Mouse (Mus musculus): Measurements from ENCODE around the gene Zfp831. TPM values are rescaled to one million over a fixed set of nuclear protein-coding genes. Genes with fewer than 3 reads are reported as not detected.

Zfp831 gene
- total and polyA plus RNA-seq, 3 experiments = 0.11 TPM; not detected in 2

- DNase-seq (ENCODE audit: low spot score) (no peak), ATAC-seq (ENCODE audit: extremely low read depth, insufficient number of reproducible peaks, low FRiP score, poor library complexity, severe bottlenecking) (no peak)
- TF ChIP-seq GATA2 (IDR thresholded peaks at IDR 0.05; ENCODE audit: borderline replicate concordance, low read depth, low read length) = no peak
- no peak for TF ChIP-seq TAL1 (conservative IDR thresholded peaks at IDR 0.05; ENCODE audit: low read depth, low read length)
- TF ChIP-seq CTCF (IDR thresholded peaks at IDR 0.05; ENCODE audit: low read depth, low read length) = no peak
- no peak for TF ChIP-seq POLR2AphosphoS5 (IDR thresholded peaks at IDR 0.05; ENCODE audit: insufficient replicate concordance, low read depth, low read length)
- TF ChIP-seq GATA1 (IDR thresholded peaks at IDR 0.05; ENCODE audit: borderline replicate concordance, low read length) = no peak
- Histone ChIP-seq H3K4me1 (ENCODE audit: insufficient read depth, low read depth, low read length) (no peaks in the 10 kb centered on the region), H3K9me3 (replicated peaks) (peaks cover 64% of the 10 kb centered on the region), H3K27me3 (ENCODE audit: insufficient read depth, low read length) (no peaks in the 10 kb centered on the region), H3K4me3 (ENCODE audit: low read depth, low read length) (no peak overlapping the region), H3K36me3 (replicated peaks) (no peaks in the 10 kb centered on the region)
Observed at GRCm38 (mm10) chr2:174609892-174610291, 33.4 kb upstream of the Zfp831 start.

GRCm38 (mm10) chr2:174612386-174613063 lies 30.8 kb upstream of the Zfp831 start:
- TF ChIP-seq POLR2AphosphoS5 (IDR thresholded peaks at IDR 0.05; ENCODE audit: insufficient replicate concordance, low read depth, low read length) (no peak), GATA1 (IDR thresholded peaks at IDR 0.05; ENCODE audit: borderline replicate concordance, low read length) (no peak), TAL1 (conservative IDR thresholded peaks at IDR 0.05; ENCODE audit: low read depth, low read length) (no peak), GATA2 (IDR thresholded peaks at IDR 0.05; ENCODE audit: borderline replicate concordance, low read depth, low read length) (no peak), CTCF (IDR thresholded peaks at IDR 0.05; ENCODE audit: low read depth, low read length) (no peak)
- DNase-seq (ENCODE audit: low spot score) (no peak), ATAC-seq (ENCODE audit: extremely low read depth, insufficient number of reproducible peaks, low FRiP score, poor library complexity, severe bottlenecking) (no peak)
- H3K36me3 ChIP-seq (replicated peaks) = no peaks in the 10 kb centered on the region
- H3K9me3 ChIP-seq (replicated peaks) = peaks cover 64% of the 10 kb centered on the region
- H3K27me3 ChIP-seq (ENCODE audit: insufficient read depth, low read length) = no peaks in the 10 kb centered on the region
- H3K4me1 ChIP-seq (ENCODE audit: insufficient read depth, low read depth, low read length) = no peaks in the 10 kb centered on the region
- H3K4me3 ChIP-seq (ENCODE audit: low read depth, low read length) = no peak overlapping the region

- Histone ChIP-seq H3K27me3 (ENCODE audit: insufficient read depth, low read length) (no peaks in the 10 kb centered on the region), H3K4me3 (ENCODE audit: low read depth, low read length) (no peak overlapping the region), H3K36me3 (replicated peaks) (no peaks in the 10 kb centered on the region), H3K9me3 (replicated peaks) (peaks cover 64% of the 10 kb centered on the region), H3K4me1 (ENCODE audit: insufficient read depth, low read depth, low read length) (no peaks in the 10 kb centered on the region)
- DNase-seq (ENCODE audit: low spot score) = no peak
- ATAC-seq (ENCODE audit: extremely low read depth, insufficient number of reproducible peaks, low FRiP score, poor library complexity, severe bottlenecking) = no peak
- TF ChIP-seq CTCF (IDR thresholded peaks at IDR 0.05; ENCODE audit: low read depth, low read length) (no peak), GATA2 (IDR thresholded peaks at IDR 0.05; ENCODE audit: borderline replicate concordance, low read depth, low read length) (no peak), TAL1 (conservative IDR thresholded peaks at IDR 0.05; ENCODE audit: low read depth, low read length) (no peak), GATA1 (IDR thresholded peaks at IDR 0.05; ENCODE audit: borderline replicate concordance, low read length) (no peak), POLR2AphosphoS5 (IDR thresholded peaks at IDR 0.05; ENCODE audit: insufficient replicate concordance, low read depth, low read length) (no peak)
Observed at GRCm38 (mm10) chr2:174613221-174613620, 30.1 kb upstream of the Zfp831 start.

GRCm38 (mm10) chr2:174613921-174614441 lies 29.4 kb upstream of the Zfp831 start:
- Histone ChIP-seq H3K9me3 (replicated peaks) (peaks cover 62% of the 10 kb centered on the region), H3K36me3 (replicated peaks) (no peaks in the 10 kb centered on the region), H3K4me1 (ENCODE audit: insufficient read depth, low read depth, low read length) (no peaks in the 10 kb centered on the region), H3K4me3 (ENCODE audit: low read depth, low read length) (no peak overlapping the region), H3K27me3 (ENCODE audit: insufficient read depth, low read length) (no peaks in the 10 kb centered on the region)
- TF ChIP-seq POLR2AphosphoS5 (IDR thresholded peaks at IDR 0.05; ENCODE audit: insufficient replicate concordance, low read depth, low read length) = no peak
- TF ChIP-seq GATA2 (IDR thresholded peaks at IDR 0.05; ENCODE audit: borderline replicate concordance, low read depth, low read length) = no peak
- no peak for TF ChIP-seq CTCF (IDR thresholded peaks at IDR 0.05; ENCODE audit: low read depth, low read length)
- no peak for ATAC-seq (ENCODE audit: extremely low read depth, insufficient number of reproducible peaks, low FRiP score, poor library complexity, severe bottlenecking)
- no peak for DNase-seq (ENCODE audit: low spot score)

- no peak for ATAC-seq (ENCODE audit: extremely low read depth, insufficient number of reproducible peaks, low FRiP score, poor library complexity, severe bottlenecking)
- no peaks in the 10 kb centered on the region for H3K27me3 ChIP-seq (ENCODE audit: insufficient read depth, low read length)
- peaks cover 45% of the 10 kb centered on the region for H3K9me3 ChIP-seq (replicated peaks)
- TF ChIP-seq GATA2 (IDR thresholded peaks at IDR 0.05; ENCODE audit: borderline replicate concordance, low read depth, low read length) (no peak), GATA1 (IDR thresholded peaks at IDR 0.05; ENCODE audit: borderline replicate concordance, low read length) (no peak), TAL1 (conservative IDR thresholded peaks at IDR 0.05; ENCODE audit: low read depth, low read length) (no peak), CTCF (IDR thresholded peaks at IDR 0.05; ENCODE audit: low read depth, low read length) (no peak), POLR2AphosphoS5 (IDR thresholded peaks at IDR 0.05; ENCODE audit: insufficient replicate concordance, low read depth, low read length) (no peak)
- no peaks in the 10 kb centered on the region for H3K4me1 ChIP-seq (ENCODE audit: insufficient read depth, low read depth, low read length)
- no peaks in the 10 kb centered on the region for H3K36me3 ChIP-seq (replicated peaks)
- H3K4me3 ChIP-seq (ENCODE audit: low read depth, low read length) = no peak overlapping the region
- no peak for DNase-seq (ENCODE audit: low spot score)
Observed at GRCm38 (mm10) chr2:174621881-174622280, 21.5 kb upstream of the Zfp831 start.

- no peaks in the 10 kb centered on the region for H3K27me3 ChIP-seq (ENCODE audit: insufficient read depth, low read length)
- DNase-seq (ENCODE audit: low spot score) (no peak), ATAC-seq (ENCODE audit: extremely low read depth, insufficient number of reproducible peaks, low FRiP score, poor library complexity, severe bottlenecking) (no peak)
- H3K4me1 ChIP-seq (ENCODE audit: insufficient read depth, low read depth, low read length) = no peaks in the 10 kb centered on the region
- H3K4me3 ChIP-seq (ENCODE audit: low read depth, low read length) = no peak overlapping the region
- no peaks in the 10 kb centered on the region for H3K36me3 ChIP-seq (replicated peaks)
- TF ChIP-seq POLR2AphosphoS5 (IDR thresholded peaks at IDR 0.05; ENCODE audit: insufficient replicate concordance, low read depth, low read length) (no peak), GATA1 (IDR thresholded peaks at IDR 0.05; ENCODE audit: borderline replicate concordance, low read length) (no peak), GATA2 (IDR thresholded peaks at IDR 0.05; ENCODE audit: borderline replicate concordance, low read depth, low read length) (no peak), TAL1 (conservative IDR thresholded peaks at IDR 0.05; ENCODE audit: low read depth, low read length) (no peak), CTCF (IDR thresholded peaks at IDR 0.05; ENCODE audit: low read depth, low read length) (no peak)
- peaks cover 44% of the 10 kb centered on the region for H3K9me3 ChIP-seq (replicated peaks)
Observed at GRCm38 (mm10) chr2:174624430-174624829, 18.9 kb upstream of the Zfp831 start.

Measured in G1E (cell line).